Mouse (Mus musculus) heart, postnatal 10 days (tissue): ENCODE results near the gene Apoa5. TPM values are rescaled to one million over a fixed set of nuclear protein-coding genes. Genes with fewer than 3 reads are reported as not detected.

Experiments
- total RNA-seq, 2 experiments: library from RNA; stranded (reverse); gene quantifications; 2 replicates each; pipeline ENCODE4 v1.2.3; 2021

Gene Apoa5
- total RNA-seq, 2 experiments from 2014 or later, result not detected

Other genes with a start within 250 kb of the Apoa5 start
- under 1 TPM; 0.26 to 0.50 TPM for gene Apoa1, start 40.1 kb upstream of the Apoa5 start, total RNA-seq
- gene Apoc3, start 33.0 kb upstream of the Apoa5 start, total RNA-seq, result not detected
- not detected for gene Apoa4, start 27.9 kb upstream of the Apoa5 start, total RNA-seq
- gene Zpr1, start 4.4 kb downstream of the Apoa5 start, total RNA-seq, result 10 to 100 TPM; 22.1 to 22.8 TPM
- 10 to 100 TPM in 1 of 2 experiments, 1 to 10 TPM in 1; 8.0 to 11.6 TPM for gene Bud13, start 14.4 kb downstream of the Apoa5 start, total RNA-seq
- not detected for gene 4931429L15Rik, start 51.4 kb downstream of the Apoa5 start, total RNA-seq